Mouse (Mus musculus) C2C12 (cell line): Measurements from ENCODE around the gene Cd6.

Experiments used
- CEBPB ChIP-seq: IDR thresholded peaks from one replicate; pipeline ENCODE4 v1.6.1; 2011; ENCODE audit warnings: low read depth, mild to moderate bottlenecking, control low read depth, moderate library complexity
- CTCF ChIP-seq: IDR thresholded peaks from one replicate; pipeline ENCODE4 v1.5.1; 2011; ENCODE audit not compliant: control insufficient read depth, insufficient read depth, insufficient read length
- FOSL1 ChIP-seq: IDR thresholded peaks from one replicate; pipeline ENCODE4 v1.8.0; 2011; ENCODE audit warnings: mild to moderate bottlenecking, low read length; ENCODE audit not compliant: poor library complexity, insufficient read depth, severe bottlenecking
- MAX ChIP-seq: IDR thresholded peaks from one replicate; pipeline ENCODE4 v1.6.1; 2011; ENCODE audit warnings: mild to moderate bottlenecking, control low read depth
- MYOD1 ChIP-seq: IDR thresholded peaks from one replicate; pipeline ENCODE4 v1.6.1; 2011; ENCODE audit warnings: low read depth; ENCODE audit not compliant: control insufficient read depth, insufficient read length
- MYOG ChIP-seq: IDR thresholded peaks from one replicate; pipeline ENCODE4 v1.6.1; 2011; ENCODE audit not compliant: control insufficient read depth, insufficient read length; ENCODE audit errors: extremely low read depth
- USF1 ChIP-seq: IDR thresholded peaks from one replicate; pipeline ENCODE4 v1.6.1; 2011; ENCODE audit warnings: low read depth, mild to moderate bottlenecking, control low read depth, moderate library complexity

GRCm38 (mm10) chr19:10788242-10788641 is 41.6 kb downstream of the Cd6 start:
- TF ChIP-seq CTCF = no peak
- TF ChIP-seq MYOG = no peak
- no peak for TF ChIP-seq FOSL1
- no peak for TF ChIP-seq CEBPB
- no peak for TF ChIP-seq MAX
- no peak for TF ChIP-seq MYOD1
- TF ChIP-seq USF1 = no peak
